Mouse (Mus musculus): ENCODE measurements at regions not wholly inside any gene's neighbourhood (a gene's known extent, or its start where the extent isn't known, plus 50 kb on each side); places are given as distances from the start of the nearest gene placed in this dataset.

DNA sequence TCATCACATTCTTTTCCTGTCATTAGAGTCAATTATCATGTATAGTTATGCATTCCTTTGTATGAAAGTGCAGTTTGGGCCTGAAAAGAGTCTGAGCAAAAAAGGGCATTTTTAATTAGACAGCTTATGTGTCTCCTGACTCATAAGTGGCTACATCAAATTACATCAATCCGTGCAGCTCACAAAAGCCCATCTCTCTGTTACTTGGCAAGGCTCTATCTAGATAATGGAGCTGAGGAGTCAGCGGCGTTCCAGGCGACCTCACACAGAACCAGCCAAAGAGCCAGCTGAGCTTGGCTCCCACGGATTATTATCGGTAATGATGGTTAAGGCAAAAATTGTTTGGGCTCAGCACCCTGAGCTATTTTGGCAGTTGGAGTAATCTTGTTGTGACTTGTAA is 176.5 kb upstream of the Fat1 start:
- no peak for DNase-seq (ENCODE audit: extremely low read depth)
- peaks cover 59% of the 10 kb centered on the region for H3K9me3 ChIP-seq (replicated peaks; ENCODE audit: low read length)
- H3K9ac ChIP-seq (ENCODE audit: insufficient read depth, low read depth): no peak overlapping the region
- H3K4me2 ChIP-seq (ENCODE audit: insufficient read depth, low read depth, poor library complexity, severe bottlenecking): no peak overlapping the region
- TF ChIP-seq NELFE (IDR thresholded peaks at IDR 0.05; ENCODE audit: low read depth, low read length) (no peak), ZKSCAN1 (IDR thresholded peaks at IDR 0.05; ENCODE audit: borderline replicate concordance, low read depth, low read length) (no peak), BHLHE40 (IDR thresholded peaks at IDR 0.05; ENCODE audit: low read depth, low read length) (no peak), MAZ (IDR thresholded peaks at IDR 0.05; ENCODE audit: low read depth, low read length) (no peak)
- in situ Hi-C loops (cut with MboI; ENCODE audit: low pct_ligation_motif_present, low pct_unique_long_range_greater_than_20kb, low sequenced_read_pairs) (no loop called here), dilution Hi-C loops (cut with MboI; ENCODE audit: extremely low pct_ligation_motif_present, extremely low pct_unique_long_range_greater_than_20kb, low sequenced_read_pairs) (no loop called here)
- H3K79me2 ChIP-seq (replicated peaks; ENCODE audit: control insufficient read depth, extremely low read depth, insufficient read depth, poor library complexity, severe bottlenecking): no peaks in the 10 kb centered on the region
- H3K27me3 ChIP-seq (replicated peaks): no peaks in the 10 kb centered on the region
- H3K36me3 ChIP-seq (replicated peaks in 1 of 2; ENCODE audit: control insufficient read depth in 1 of 2, insufficient read depth in 1 of 2, low read length in 1 of 2): no peaks in the 10 kb centered on the region
- H3K4me3 ChIP-seq (replicated peaks in 1 of 3; ENCODE audit: low read depth in 2 of 3, low read length in 2 of 3, poor library complexity in 1 of 3): no peak overlapping the region
- no peaks in the 10 kb centered on the region for H3K4me1 ChIP-seq (ENCODE audit: control insufficient read depth in 1 of 2, insufficient read depth in 2 of 2)
- H3K27ac ChIP-seq (ENCODE audit: insufficient read depth, low read depth): no peak overlapping the region

- no peaks in the 10 kb centered on the region for H3K36me3 ChIP-seq (replicated peaks in 1 of 2; ENCODE audit: control insufficient read depth in 1 of 2, insufficient read depth in 1 of 2, low read length in 1 of 2)
- in situ Hi-C loops (cut with MboI; ENCODE audit: low pct_ligation_motif_present, low pct_unique_long_range_greater_than_20kb, low sequenced_read_pairs): no loop called here
- no peak overlapping the region for H3K27ac ChIP-seq (ENCODE audit: insufficient read depth, low read depth)
- dilution Hi-C loops (cut with MboI; ENCODE audit: extremely low pct_ligation_motif_present, extremely low pct_unique_long_range_greater_than_20kb, low sequenced_read_pairs): no loop called here
- H3K4me1 ChIP-seq (ENCODE audit: control insufficient read depth in 1 of 2, insufficient read depth in 2 of 2): no peaks in the 10 kb centered on the region
- no peak overlapping the region for H3K4me3 ChIP-seq (replicated peaks in 1 of 3; ENCODE audit: low read depth in 2 of 3, low read length in 2 of 3, poor library complexity in 1 of 3)
- no peak overlapping the region for H3K9ac ChIP-seq (ENCODE audit: insufficient read depth, low read depth)
- no peak overlapping the region for H3K4me2 ChIP-seq (ENCODE audit: insufficient read depth, low read depth, poor library complexity, severe bottlenecking)
- no peaks in the 10 kb centered on the region for H3K79me2 ChIP-seq (replicated peaks; ENCODE audit: control insufficient read depth, extremely low read depth, insufficient read depth, poor library complexity, severe bottlenecking)
- no peak for TF ChIP-seq EP300 (IDR thresholded peaks at IDR 0.05; ENCODE audit: low read length)
- no peak for TF ChIP-seq GABPA (IDR thresholded peaks at IDR 0.05; ENCODE audit: insufficient replicate concordance, low read depth, low read length)
- TF ChIP-seq ZC3H11A (IDR thresholded peaks at IDR 0.05; ENCODE audit: low read depth, low read length): no peak
- no peak for TF ChIP-seq JUND (conservative IDR thresholded peaks at IDR 0.05; ENCODE audit: low read depth, low read length)
- TF ChIP-seq HCFC1 (IDR thresholded peaks at IDR 0.05; ENCODE audit: low read depth, low read length): no peak
- TF ChIP-seq CTCF (conservative IDR thresholded peaks at IDR 0.05 in 1 of 2, IDR thresholded peaks at IDR 0.05 in 1 of 2; ENCODE audit: low read depth in 2 of 2, low read length in 2 of 2): no peak
- no peak for TF ChIP-seq ZMIZ1 (IDR thresholded peaks at IDR 0.05; ENCODE audit: low read depth, low read length)
- TF ChIP-seq USF2 (conservative IDR thresholded peaks at IDR 0.05; ENCODE audit: low read depth, low read length): no peak
- TF ChIP-seq TCF12 (IDR thresholded peaks at IDR 0.05; ENCODE audit: low read depth, low read length): no peak
- no peak for TF ChIP-seq ELF1 (IDR thresholded peaks at IDR 0.05; ENCODE audit: low read depth, low read length)
- no peak for TF ChIP-seq SIN3A (IDR thresholded peaks at IDR 0.05; ENCODE audit: low read length)
- no peak for TF ChIP-seq IRF4 (IDR thresholded peaks at IDR 0.05; ENCODE audit: low read depth, low read length)
- TF ChIP-seq E2F4 (IDR thresholded peaks at IDR 0.05; ENCODE audit: insufficient replicate concordance, low read depth, low read length): no peak
- TF ChIP-seq PAX5 (IDR thresholded peaks at IDR 0.05; ENCODE audit: low read length): no peak
- TF ChIP-seq UBTF (IDR thresholded peaks at IDR 0.05; ENCODE audit: low read depth, low read length): no peak
- no peak for TF ChIP-seq NELFE (IDR thresholded peaks at IDR 0.05; ENCODE audit: low read depth, low read length)
- no peak for TF ChIP-seq MAX (IDR thresholded peaks at IDR 0.05; ENCODE audit: low read length)
- no peak for TF ChIP-seq SMC3 (IDR thresholded peaks at IDR 0.05; ENCODE audit: low read depth, low read length)
- TF ChIP-seq TBP (conservative IDR thresholded peaks at IDR 0.05; ENCODE audit: low read depth, low read length): no peak
- H3K9me3 ChIP-seq (replicated peaks; ENCODE audit: low read length): peaks cover 57% of the 10 kb centered on the region
- no peaks in the 10 kb centered on the region for H3K27me3 ChIP-seq (replicated peaks)
- no peak for DNase-seq (ENCODE audit: extremely low read depth)
Measured at GRCm38 (mm10) chr8:44762731-44763130, 172.5 kb upstream of the Fat1 start.
